Mouse (Mus musculus): ENCODE measurements around the gene Cldn13.

Gene Cldn13

GRCm38 (mm10) chr5:134933281-134933680 lies 18.0 kb upstream of the Cldn13 start:
- no peak for DNase-seq

DNA sequence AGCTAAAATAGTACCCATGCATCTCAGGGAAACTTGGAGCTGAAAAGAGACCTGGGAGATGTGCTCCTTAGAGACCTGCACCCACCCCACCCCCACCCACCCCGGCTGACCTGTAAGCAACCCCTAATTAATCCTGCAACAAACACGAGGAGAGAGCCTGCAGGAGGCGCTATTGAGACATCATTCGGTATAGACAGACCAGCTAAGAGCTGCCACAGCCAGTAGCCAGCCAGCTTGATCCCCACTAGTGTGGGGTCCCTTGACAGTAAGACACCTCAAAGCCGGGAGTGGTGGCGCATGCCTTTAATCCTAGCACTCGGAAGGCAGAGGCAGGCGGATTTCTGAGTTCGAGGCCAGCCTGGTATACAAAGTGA lies 17.6 kb upstream of the Cldn13 start:
- peak; percentile 62 for DNase-seq

DNA sequence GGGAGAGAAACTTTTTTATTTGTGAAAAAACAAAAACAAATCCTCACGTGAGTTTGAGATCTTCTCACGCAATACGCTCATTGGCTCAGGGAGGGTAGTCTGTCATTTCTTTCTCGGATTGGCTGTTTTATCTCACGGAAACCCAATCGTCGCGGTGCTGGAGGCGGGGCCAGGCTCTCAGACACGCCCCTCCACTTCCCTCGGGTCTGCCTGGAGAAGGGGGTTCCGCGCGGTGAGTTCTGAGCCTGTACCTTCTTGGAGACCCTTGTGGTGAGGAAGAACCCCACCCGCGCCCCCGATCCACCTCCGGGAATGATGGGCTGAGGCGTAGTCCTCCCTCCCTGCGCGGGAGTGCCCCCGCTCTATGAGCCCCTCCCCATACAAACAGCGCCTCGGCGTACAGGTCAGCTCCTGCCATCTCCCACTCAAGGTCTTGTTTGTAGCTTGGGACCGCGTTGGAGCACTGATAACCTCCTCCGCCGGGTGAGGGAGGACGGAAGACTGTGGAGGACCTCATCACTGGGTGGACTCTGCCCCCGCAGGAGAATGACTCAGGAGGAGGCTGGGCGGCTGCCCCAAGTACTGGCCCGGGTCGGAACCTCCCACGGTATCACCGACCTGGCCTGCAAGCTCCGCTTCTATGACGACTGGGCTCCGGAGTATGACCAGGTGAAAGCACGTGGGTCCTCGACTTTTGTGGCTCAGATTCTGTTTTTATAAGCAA lies 17.0 kb upstream of the Cldn13 start, which contains the start of gene Mettl27:
Gene Mettl27, plus strand, starts transcription at position 190 of the 724 bp plus-strand sequence.
- peak; percentile 91 for DNase-seq

DNA sequence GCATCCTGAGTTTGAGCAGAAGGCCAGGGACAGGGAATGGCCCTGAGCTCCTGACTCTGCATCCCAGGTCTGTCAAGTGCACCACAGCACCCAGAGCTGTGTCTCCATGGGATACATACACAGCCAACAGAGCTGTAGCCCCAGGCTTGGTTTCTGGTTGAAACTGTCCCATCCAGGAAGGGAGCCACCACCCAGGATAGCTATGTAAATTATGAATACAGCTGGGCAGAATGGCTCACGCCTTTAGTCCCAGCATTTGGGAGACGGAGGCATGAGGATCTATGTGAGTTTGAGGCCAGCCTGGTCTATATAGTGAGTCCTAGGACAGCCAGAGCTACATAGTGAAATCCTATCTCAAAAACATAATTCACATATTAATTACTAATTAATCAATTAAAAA lies 14.7 kb upstream of the Cldn13 start:
- no peak for DNase-seq

DNA sequence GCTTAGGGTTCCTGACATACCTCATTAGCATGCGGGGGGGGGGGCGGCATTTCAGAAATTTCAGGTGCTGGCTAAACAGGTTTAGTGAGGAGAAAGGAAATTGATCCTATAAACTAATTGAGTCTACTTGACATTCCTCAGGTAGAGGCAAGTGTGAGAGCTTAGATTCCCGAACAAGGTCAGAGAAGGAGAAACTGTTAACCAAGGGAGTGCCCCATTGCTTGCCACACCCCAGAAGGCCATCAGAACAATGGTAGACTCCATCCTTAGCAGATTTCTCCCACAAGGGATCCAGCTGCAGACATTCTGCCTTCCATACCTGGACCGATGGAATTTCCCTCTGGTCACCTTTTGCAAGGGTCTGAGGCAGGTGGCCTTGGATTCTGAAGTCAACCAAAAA lies 11.4 kb upstream of the Cldn13 start:
- no peak for DNase-seq

DNA sequence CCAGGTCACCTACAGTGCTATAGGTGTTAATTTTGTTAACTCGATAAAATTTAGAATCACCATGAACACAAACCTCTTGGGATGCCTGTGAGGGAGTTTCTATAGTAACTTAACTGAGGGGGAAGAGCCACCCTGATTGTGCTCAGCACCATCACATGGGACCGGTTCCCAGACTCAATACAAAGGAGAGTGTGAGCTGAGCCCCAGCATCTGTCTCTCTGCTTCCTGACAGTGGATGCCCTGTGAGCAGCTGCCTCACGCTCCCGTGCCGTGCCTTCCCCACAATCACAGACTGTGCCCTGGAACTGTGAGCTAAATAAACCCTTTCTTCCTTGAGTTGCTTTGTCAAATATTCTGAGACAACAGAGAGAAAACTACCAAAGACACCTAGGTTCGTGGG lies 7.8 kb upstream of the Cldn13 start:
- no peak for DNase-seq

- no peak for DNase-seq
Observed at GRCm38 (mm10) chr5:134921106-134921505, 5.8 kb upstream of the Cldn13 start.

DNA sequence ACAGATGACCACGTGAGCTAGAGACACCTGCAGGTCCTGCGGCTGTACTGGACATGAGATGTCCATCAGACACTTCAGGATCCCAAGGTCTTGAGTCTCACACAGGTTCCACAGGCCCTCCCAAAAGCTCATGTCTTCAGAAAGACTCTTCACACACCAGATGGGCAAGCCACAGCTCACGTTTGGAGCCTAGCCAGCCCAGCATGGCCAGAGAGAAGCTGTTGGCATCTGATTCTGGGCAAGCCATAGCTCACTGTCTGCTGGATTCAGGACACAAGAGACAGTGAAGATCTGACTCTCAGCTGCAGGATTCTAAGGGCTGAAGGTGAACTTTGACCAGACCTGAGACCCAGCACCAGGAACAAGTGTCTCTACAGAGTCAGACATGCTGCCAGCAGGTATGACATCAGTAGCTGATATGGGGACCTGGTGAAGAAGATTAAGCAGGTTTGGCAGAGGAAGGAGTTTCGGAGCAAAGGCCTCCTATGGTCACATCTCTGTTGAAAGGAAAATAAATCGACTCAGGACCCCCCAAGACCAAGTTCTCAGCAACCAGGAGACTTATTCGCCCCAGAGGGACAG lies 4.9 kb upstream of the Cldn13 start:
- DNase-seq = no peak

- no peak for DNase-seq
Observed at GRCm38 (mm10) chr5:134919097-134919496, 3.8 kb upstream of the Cldn13 start.

DNA sequence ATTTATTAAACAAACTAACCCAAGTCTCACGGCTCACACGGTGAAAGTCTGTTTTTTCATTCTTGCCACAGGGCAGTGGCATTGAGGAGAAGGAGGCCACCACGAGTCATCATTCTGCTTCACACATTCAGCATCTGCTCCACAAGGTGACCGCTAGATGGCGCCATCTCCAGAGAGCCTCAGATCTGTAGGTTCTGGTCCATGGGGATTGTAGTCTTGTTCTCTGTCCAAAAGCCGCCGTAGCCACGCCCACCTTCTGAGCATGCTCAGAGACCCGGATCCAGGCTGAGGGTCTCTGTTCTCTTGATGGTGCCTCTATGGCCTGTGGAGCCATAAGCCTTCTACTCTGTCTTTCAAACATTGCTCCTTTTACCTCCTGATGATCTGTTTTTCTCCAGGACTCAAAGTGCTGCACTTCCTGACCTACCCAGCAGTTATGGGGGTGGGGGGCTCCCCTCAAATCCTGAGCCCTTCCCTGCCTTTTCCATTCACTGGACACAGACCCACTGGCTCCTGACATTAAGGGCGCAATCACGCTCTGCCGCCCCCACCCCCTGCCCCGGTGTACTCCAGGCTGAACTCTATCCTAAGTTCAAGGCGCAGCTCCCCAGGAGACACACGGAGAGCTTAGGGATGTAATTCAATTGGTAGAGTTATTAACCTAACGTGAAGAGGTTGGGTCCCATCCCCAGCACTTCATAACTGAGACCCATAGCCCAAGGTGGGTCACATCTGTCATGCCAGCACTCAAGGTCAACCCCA lies 2.9 kb upstream of the Cldn13 start:
- DNase-seq = peak; percentile 67

DNA sequence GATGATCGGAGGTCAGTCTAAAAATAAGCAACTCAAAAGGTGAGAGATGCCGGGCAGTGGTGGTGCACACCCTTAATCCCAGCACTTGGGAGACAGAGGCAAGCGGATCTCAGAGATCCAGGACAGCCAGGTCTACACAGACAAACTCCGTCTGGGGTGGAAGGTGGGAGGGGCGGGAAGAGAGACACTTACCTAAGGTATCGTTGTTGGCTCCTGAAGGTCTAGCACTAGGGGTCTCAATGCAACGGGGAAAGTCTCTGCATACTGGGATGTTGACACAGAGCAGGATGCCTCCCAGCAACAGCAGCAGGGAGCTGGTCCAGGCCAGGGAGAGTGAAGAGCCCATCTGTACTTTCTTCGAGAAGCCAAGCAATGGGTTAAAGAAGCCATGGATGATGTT lies 816 bp downstream of the Cldn13 start:
- DNase-seq = no peak

DNA sequence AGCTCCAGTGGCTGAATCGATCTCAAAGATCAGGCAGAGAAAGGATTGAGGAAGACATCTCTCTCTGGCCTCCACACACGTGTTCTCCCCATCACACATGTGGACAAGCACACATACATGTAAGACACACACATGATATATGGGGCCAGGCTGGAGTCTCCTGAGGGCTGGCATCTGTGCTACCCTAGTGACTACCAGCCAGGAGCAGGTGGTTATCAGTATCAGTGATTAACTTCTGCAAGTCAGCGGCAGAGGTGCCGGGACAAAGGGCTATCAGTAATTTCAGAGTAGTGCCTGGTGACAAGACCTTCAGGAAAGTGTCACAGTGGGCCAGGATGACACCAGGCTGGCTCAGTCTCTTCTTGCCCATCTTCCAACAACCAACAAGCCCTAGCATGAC lies 1.6 kb downstream of the Cldn13 start:
- DNase-seq = no peak

- DNase-seq = no peak
Observed at GRCm38 (mm10) chr5:134913352-134913751, 2.0 kb downstream of the Cldn13 start.

GRCm38 (mm10) chr5:134911901-134912300 lies 3.4 kb downstream of the Cldn13 start:
- no peak for DNase-seq

GRCm38 (mm10) chr5:134907135-134907534 lies 8.2 kb downstream of the Cldn13 start:
- peak; percentile 95 for DNase-seq

GRCm38 (mm10) chr5:134906633-134907032 lies 8.7 kb downstream of the Cldn13 start, which contains the start of gene Tmem270:
Tmem270 (minus strand) TSS chr5:134906733.
- no peak for DNase-seq

DNA sequence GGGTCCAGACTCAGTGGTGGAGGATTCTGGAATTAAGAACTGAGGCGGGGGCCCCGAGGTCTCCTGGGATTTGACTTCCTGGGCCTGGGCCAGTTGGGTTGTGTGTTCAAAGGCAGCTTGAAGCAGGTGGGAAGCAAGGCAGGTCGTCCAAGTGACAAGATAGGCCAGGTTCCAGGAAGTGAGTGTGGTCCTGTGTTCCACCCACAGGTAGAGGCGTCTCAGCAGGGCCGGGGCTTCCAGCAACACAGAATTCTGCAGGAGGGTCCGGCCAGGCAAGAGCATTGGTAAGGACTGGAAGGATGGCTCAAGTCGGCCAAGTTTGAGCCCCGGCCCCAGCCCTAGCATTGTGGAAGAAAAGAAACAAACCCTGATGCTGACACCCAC lies 13.7 kb downstream of the Cldn13 start:
- no peak for DNase-seq

GRCm38 (mm10) chr5:134901012-134901643 lies 14.2 kb downstream of the Cldn13 start:
- DNase-seq = peak; percentile 51

DNA sequence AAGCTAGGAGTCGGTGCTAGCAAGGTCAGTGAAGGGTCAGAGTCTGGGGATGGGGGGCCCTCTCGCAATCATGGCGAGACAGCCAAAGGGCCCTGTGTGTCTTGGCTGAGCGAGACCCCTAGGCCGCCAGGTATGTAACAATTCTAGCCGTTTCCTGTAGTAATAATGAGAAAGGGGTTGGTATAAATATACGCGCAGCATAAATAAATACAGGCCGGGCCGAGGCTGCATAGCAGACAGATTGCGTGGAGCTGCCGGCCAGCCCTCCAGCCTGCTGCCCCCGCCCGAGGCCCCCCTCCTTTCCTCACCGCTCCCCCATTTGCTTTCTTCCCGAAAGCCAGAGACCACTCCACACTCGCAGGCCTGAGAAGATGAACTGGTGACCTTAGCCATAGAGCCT lies 17.7 kb downstream of the Cldn13 start:
- DNase-seq = no peak

GRCm38 (mm10) chr5:134896965-134897364 lies 18.4 kb downstream of the Cldn13 start:
- DNase-seq = no peak

- DNase-seq = no peak
Observed at GRCm38 (mm10) chr5:134895291-134895690, 20.0 kb downstream of the Cldn13 start.

- DNase-seq = no peak
Observed at GRCm38 (mm10) chr5:134892717-134893116, 22.6 kb downstream of the Cldn13 start.

GRCm38 (mm10) chr5:134891552-134891951 lies 23.8 kb downstream of the Cldn13 start:
- DNase-seq = peak; percentile 31

Measured in kidney, adult 18-20 months (tissue).